Mouse (Mus musculus) hindbrain, embryonic 14.5 days (tissue): ENCODE results near the gene Itgb5. TPM values are rescaled to one million over a fixed set of nuclear protein-coding genes. Genes with fewer than 3 reads are reported as not detected.
A peak's percentile ranks its signal among the peaks of the same experiment; 100 is the strongest.

ENCODE experiments used
- ATAC-seq: fragments of 200-750 bp; cut with Nextera tagmentation; 2 replicates; pipeline ENCODE4 v1.8.0; 2017; ENCODE audit warnings: moderate number of reproducible peaks, mild to moderate bottlenecking, moderate TSS enrichment, moderate library complexity; ENCODE audit not compliant: low FRiP score
- DNase-seq: peaks from one replicate; pipeline ENCODE4 v3.0.0-alpha.2; 2015; ENCODE audit warnings: low spot score
- H3K27ac ChIP-seq: fragments of 300-500 bp; sonication (generic); 2 replicates; pipeline ENCODE4 v1.5.1; 2014; ENCODE audit warnings: mild to moderate bottlenecking, moderate library complexity
- H3K27me3 ChIP-seq: fragments of 300-500 bp; sonication (generic); 2 replicates; pipeline ENCODE4 v1.6.1; 2014; ENCODE audit warnings: mild to moderate bottlenecking, low read length, mixed read lengths; ENCODE audit not compliant: control insufficient read depth, insufficient read depth
- H3K36me3 ChIP-seq: fragments of 300-500 bp; sonication (generic); replicated peaks from 2 replicates; pipeline ENCODE4 v1.6.1; 2014; ENCODE audit not compliant: control insufficient read depth, insufficient read depth
- H3K4me1 ChIP-seq: fragments of 300-500 bp; sonication (generic); replicated peaks from 2 replicates; pipeline ENCODE4 v1.6.1; 2014; ENCODE audit warnings: antibody characterized with exemption, low read length, mixed read lengths; ENCODE audit not compliant: control insufficient read depth, insufficient read depth
- H3K4me2 ChIP-seq: fragments of 300-500 bp; sonication (generic); replicated peaks from 2 replicates; pipeline ENCODE4 v1.6.1; 2014; ENCODE audit warnings: mild to moderate bottlenecking, moderate library complexity
- H3K4me3 ChIP-seq: fragments of 300-500 bp; sonication (generic); replicated peaks from 2 replicates; pipeline ENCODE4 v1.5.1; 2014; ENCODE audit warnings: mild to moderate bottlenecking, low read length
- H3K9ac ChIP-seq: fragments of 300-500 bp; sonication (generic); 2 replicates; pipeline ENCODE4 v1.6.1; 2014
- H3K9me3 ChIP-seq: fragments of 300-500 bp; sonication (generic); 2 replicates; pipeline ENCODE4 v1.6.1; 2016; ENCODE audit warnings: low read length; ENCODE audit not compliant: control insufficient read depth
- WGBS: fragments of 180-500 bp; shearing (Covaris S2); extraction: QIAGEN DNeasy Blood & Tissue Kit; methylation state at CpG from one replicate; pipeline ENCODE4 v1.1.7; 2014; 5-methylcytosine and 5-hydroxymethylcytosine counted together
- polyA plus RNA-seq: library from polyadenylated mRNA; unstranded; fragments of >200 nt; fragmentation: Nextera tagmentation; extraction: Ambion mirVana; gene quantifications from 2 replicates; pipeline ENCODE4 v1.2.1, GENCODE M21; 2014

Itgb5 gene
- polyA plus RNA-seq, 1 experiment from 2014 or later, result 27.2 TPM

GRCm38 (mm10) chr16:33946021-33946420, 116.6 kb downstream of the Itgb5 start:
- WGBS, result 84% methylated on average over 7 of the region's 7 CpGs
- no peak for DNase-seq
- no peaks in the 10 kb centered on the region for H3K27me3 ChIP-seq
- peaks cover 8% of the 10 kb centered on the region for H3K4me1 ChIP-seq
- no peak for ATAC-seq
- H3K27ac ChIP-seq, result no peak overlapping the region
- H3K36me3 ChIP-seq, result no peaks in the 10 kb centered on the region
- no peak overlapping the region for H3K4me2 ChIP-seq
- H3K9ac ChIP-seq, result no peak overlapping the region
- H3K9me3 ChIP-seq, result no peaks in the 10 kb centered on the region
- H3K4me3 ChIP-seq, result no peak overlapping the region

DNA sequence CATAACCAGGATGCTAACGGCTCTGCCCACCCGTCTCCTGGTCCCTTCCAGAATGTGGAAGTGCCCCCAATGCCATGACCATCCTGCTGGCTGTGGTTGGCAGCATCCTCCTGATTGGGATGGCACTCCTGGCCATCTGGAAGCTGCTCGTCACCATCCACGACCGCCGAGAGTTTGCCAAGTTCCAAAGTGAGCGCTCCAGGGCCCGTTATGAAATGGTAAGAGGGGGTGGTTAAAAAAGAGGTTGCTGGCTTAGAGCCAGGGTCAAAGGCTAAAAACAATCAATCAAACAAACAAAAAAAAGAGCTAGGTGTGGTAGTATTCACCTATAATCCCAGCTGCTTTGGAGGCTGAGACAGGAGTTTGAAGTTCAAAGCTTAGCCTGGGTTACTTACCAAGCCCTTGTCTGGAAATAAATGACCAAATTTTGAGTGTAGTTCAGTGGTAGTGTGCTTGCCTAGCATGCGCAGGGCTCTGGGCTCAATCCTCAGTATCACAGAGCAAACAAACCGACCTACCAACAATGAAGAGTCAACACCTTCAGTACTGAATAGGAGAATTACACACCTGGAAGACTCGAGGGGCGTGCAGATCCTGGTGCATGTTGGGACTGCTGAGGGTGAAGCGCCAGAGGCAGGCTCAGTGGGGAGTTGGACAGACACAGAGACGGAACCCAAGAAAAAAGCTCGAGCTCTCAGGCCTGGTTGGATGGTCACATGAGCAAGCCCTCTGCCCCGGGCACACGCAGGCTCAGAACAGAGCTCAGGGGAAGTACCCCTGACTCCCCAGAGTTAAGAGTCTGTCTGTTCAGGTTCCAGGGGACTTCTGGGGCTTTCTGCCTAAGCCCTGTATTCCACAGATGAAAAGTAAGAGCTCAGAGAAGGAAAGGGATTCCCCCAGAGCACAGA, 118.5 kb downstream of the Itgb5 start:
- DNase-seq, result no peak
- H3K4me3 ChIP-seq, result no peak overlapping the region
- no peaks in the 10 kb centered on the region for H3K9me3 ChIP-seq
- H3K27me3 ChIP-seq, result no peaks in the 10 kb centered on the region
- H3K27ac ChIP-seq, result no peak overlapping the region
- no peak overlapping the region for H3K9ac ChIP-seq
- H3K36me3 ChIP-seq, result no peaks in the 10 kb centered on the region
- 85% methylated on average over 17 of the region's 17 CpGs for WGBS
- H3K4me1 ChIP-seq, result no peaks in the 10 kb centered on the region
- no peak overlapping the region for H3K4me2 ChIP-seq
- no peak for ATAC-seq

DNA sequence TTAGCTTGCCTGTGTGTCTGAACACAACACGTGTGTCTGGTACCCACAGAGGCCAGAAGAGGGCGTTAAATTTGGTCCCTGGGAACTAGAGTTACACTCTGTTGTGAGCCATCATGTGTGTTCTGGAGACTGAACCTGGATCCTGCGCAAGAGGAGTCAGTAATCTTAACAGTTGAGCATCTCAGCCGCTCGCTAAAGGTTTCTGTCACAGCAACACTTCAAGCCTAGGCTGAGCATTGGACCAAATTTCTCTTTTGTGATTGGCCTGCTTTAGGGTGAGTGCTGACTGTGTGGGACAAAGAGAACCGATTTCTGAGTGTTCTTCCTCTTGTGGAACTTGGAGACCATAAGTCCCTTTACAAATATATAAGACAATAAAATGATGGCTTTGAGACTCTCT, 120.9 kb downstream of the Itgb5 start:
- Histone ChIP-seq H3K4me3 (no peak overlapping the region), H3K9me3 (no peaks in the 10 kb centered on the region), H3K27me3 (no peaks in the 10 kb centered on the region), H3K27ac (no peak overlapping the region), H3K9ac (no peak overlapping the region), H3K4me2 (no peak overlapping the region), H3K4me1 (no peaks in the 10 kb centered on the region), H3K36me3 (peaks cover 19% of the 10 kb centered on the region)
- ATAC-seq (no peak), DNase-seq (no peak)
- WGBS, result 84% methylated on average over 6 of the region's 6 CpGs

DNA sequence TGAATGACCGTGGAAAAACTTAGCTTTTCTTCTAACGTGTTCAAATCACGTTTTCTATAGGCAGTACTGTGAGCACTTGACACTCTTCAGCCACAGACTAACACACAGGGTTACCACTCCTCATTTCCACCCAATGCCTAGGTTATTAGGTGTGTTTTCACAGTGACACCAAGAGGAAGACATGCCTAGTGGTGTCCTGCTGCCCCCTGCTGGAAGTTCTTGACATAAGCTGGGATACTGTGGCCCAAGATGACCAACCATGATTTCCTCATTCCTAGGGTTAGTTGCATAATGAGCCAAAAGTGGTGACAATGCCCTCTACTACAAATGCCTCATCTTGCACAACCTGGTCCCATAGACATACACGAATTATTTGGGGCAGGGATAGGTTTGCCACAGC, 121.4 kb downstream of the Itgb5 start:
- H3K36me3 ChIP-seq, result peaks cover 23% of the 10 kb centered on the region
- no peak overlapping the region for H3K4me2 ChIP-seq
- H3K27ac ChIP-seq, result no peak overlapping the region
- no peak overlapping the region for H3K9ac ChIP-seq
- no peaks in the 10 kb centered on the region for H3K27me3 ChIP-seq
- H3K4me1 ChIP-seq, result no peaks in the 10 kb centered on the region
- peak; percentile 57; the same call in 1 of the 2 replicates for ATAC-seq
- H3K9me3 ChIP-seq, result no peaks in the 10 kb centered on the region
- no peak overlapping the region for H3K4me3 ChIP-seq
- DNase-seq, result peak; percentile 86
- WGBS, result 50% methylated on average over 4 of the region's 4 CpGs

- DNase-seq (no peak), ATAC-seq (no peak)
- no peak overlapping the region for H3K27ac ChIP-seq
- no peaks in the 10 kb centered on the region for H3K4me1 ChIP-seq
- H3K9ac ChIP-seq, result no peak overlapping the region
- peaks cover 43% of the 10 kb centered on the region for H3K36me3 ChIP-seq
- H3K27me3 ChIP-seq, result no peaks in the 10 kb centered on the region
- H3K4me2 ChIP-seq, result no peak overlapping the region
- WGBS, result 92% methylated on average over 4 of the region's 4 CpGs
- H3K9me3 ChIP-seq, result no peaks in the 10 kb centered on the region
- H3K4me3 ChIP-seq, result no peak overlapping the region
Measured at GRCm38 (mm10) chr16:33953008-33953407, 123.5 kb downstream of the Itgb5 start.

- Histone ChIP-seq H3K4me2 (no peak overlapping the region), H3K27ac (no peak overlapping the region), H3K9me3 (no peaks in the 10 kb centered on the region), H3K9ac (no peak overlapping the region), H3K36me3 (peaks cover 60% of the 10 kb centered on the region), H3K4me3 (no peak overlapping the region), H3K4me1 (no peaks in the 10 kb centered on the region), H3K27me3 (no peaks in the 10 kb centered on the region)
- no peak for ATAC-seq
- 100% methylated on average over 1 of the region's 1 CpGs for WGBS
- DNase-seq, result no peak
Measured at GRCm38 (mm10) chr16:33954793-33955192, 125.3 kb downstream of the Itgb5 start.

DNA sequence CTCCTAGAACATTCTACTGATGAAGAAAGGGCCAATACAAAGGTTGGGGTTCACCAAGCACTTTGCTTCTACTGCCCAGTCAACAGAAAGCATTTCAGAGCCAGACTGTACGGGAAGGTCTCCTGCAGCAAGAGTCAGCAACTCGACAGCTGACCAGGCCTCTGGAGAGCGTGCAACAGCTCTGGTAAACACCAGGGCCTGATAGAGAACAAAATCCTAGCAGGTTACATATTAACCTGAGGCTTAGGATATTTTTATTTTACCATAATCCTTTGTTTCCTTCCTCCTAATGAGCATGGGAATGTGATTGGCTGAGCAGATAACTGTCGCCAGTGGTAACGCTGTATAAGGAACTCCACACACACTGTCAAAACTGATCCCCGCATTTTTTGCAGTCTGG, 134.0 kb downstream of the Itgb5 start:
- peaks cover 43% of the 10 kb centered on the region for H3K36me3 ChIP-seq
- no peak overlapping the region for H3K4me3 ChIP-seq
- no peaks in the 10 kb centered on the region for H3K9me3 ChIP-seq
- H3K9ac ChIP-seq, result no peak overlapping the region
- H3K4me2 ChIP-seq, result no peak overlapping the region
- ATAC-seq (no peak), DNase-seq (no peak)
- no peaks in the 10 kb centered on the region for H3K27me3 ChIP-seq
- H3K27ac ChIP-seq, result no peak overlapping the region
- WGBS, result 96% methylated on average over 6 of the region's 6 CpGs
- peaks cover 12% of the 10 kb centered on the region for H3K4me1 ChIP-seq

DNA sequence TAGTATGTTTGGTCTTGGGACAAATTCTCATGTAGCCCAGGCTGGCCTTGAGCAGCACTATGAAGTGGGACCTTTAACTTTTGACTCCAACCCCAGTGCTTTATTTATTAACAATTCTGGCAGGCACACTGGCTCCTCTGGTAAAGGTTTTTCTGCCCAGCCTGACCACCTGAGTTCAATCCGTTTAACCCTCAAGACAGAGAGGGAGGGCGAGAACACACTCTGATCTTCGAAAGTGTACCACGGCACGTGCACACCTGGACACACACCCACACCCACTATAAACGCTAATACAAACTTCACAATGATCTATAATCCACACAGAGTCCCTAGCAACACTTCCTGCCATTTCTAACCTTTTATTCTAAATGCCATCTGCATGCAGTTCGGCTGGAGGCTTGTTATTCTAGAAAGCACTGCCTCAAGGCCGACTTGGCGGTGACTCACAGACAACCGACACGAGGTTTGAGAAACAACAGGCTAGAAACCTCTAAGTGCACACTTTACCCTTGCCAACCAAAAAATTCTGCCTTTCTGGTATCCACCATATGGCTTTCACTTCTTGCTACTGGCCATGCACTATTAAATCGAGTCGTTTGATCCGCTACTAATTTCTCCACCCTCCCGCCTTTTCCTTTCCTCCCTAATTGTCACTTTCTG, 136.5 kb downstream of the Itgb5 start:
- Histone ChIP-seq H3K4me1 (peaks cover 12% of the 10 kb centered on the region), H3K27me3 (no peaks in the 10 kb centered on the region), H3K36me3 (peaks cover 19% of the 10 kb centered on the region), H3K4me3 (peak overlapping the region; percentile 56), H3K9ac (peak overlapping the region; percentile 62), H3K4me2 (peak overlapping the region; percentile 56), H3K27ac (no peak overlapping the region), H3K9me3 (no peaks in the 10 kb centered on the region)
- WGBS, result 20% methylated on average over 15 of the region's 15 CpGs
- ATAC-seq (no peak; the same call in 1 of the 2 replicates), DNase-seq (no peak)

GRCm38 (mm10) chr16:33966538-33967282, 137.2 kb downstream of the Itgb5 start, which contains the start of gene Umps:
Umps (minus strand) TSS chr16:33967038.
- WGBS, result 1% methylated on average over 44 of the region's 44 CpGs
- H3K27ac ChIP-seq, result peak within 1 kb of the TSS; percentile 70
- H3K9ac ChIP-seq, result peak within 1 kb of the TSS; percentile 62
- H3K4me2 ChIP-seq, result peak within 1 kb of the TSS; percentile 56
- peaks cover 12% of the 10 kb centered on the region for H3K4me1 ChIP-seq
- H3K36me3 ChIP-seq, result peaks cover 12% of the 10 kb centered on the region
- H3K4me3 ChIP-seq, result peak within 1 kb of the TSS; percentile 56
- ATAC-seq (peak; percentile 94), DNase-seq (peak; percentile 92)
- H3K27me3 ChIP-seq, result no peaks in the 10 kb centered on the region
- no peaks in the 10 kb centered on the region for H3K9me3 ChIP-seq
